Mouse (Mus musculus) lung, postnatal 14 days (tissue): ENCODE measurements around the gene Litaf.

Experiments
- DNase-seq: peaks from one replicate; pipeline ENCODE4 v3.0.0; 2021

The Litaf gene

DNA sequence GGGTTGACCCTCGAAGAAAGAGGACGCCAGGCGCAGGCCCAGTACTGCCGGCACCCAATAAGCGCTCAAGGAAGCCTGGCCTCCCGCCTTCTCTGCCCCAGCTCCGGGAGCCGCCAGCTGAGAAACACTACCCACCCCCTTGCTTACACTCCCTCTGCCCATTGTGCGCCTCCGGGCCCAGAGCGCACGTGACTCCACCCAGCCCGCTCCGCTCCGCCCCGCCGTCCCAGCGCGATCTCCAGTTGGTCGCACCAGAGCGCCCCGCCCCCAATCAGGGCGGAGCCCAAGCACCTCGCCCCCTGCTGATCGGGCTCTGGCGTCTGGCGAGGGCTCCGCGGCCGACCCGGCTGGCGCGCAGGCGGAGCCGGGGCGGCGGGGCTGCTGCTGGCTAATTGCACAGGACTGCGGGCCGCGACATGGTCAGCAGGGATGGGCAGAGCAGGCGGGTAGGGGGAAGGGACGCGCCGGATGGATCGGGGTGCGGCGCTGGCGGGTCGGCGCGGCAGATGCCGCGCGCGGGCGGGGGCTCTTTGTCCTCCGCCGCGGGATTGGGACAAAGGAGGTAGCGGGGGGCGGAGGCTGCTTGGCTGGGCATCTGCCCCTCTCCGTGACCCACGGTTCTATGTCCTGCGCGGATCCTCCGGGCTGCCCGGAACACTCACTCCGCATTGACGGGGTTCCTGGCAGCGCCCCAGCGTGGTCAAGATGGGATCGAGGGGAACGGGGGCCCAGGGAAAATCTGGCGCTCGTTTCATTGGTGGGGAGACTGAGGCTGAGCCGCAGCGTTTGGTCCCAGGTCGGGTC is at the start of gene Litaf:
Gene Litaf, minus strand, starts transcription at position 129 of the 804 bp plus-strand sequence.
- DNase-seq, result peak; percentile 98

DNA sequence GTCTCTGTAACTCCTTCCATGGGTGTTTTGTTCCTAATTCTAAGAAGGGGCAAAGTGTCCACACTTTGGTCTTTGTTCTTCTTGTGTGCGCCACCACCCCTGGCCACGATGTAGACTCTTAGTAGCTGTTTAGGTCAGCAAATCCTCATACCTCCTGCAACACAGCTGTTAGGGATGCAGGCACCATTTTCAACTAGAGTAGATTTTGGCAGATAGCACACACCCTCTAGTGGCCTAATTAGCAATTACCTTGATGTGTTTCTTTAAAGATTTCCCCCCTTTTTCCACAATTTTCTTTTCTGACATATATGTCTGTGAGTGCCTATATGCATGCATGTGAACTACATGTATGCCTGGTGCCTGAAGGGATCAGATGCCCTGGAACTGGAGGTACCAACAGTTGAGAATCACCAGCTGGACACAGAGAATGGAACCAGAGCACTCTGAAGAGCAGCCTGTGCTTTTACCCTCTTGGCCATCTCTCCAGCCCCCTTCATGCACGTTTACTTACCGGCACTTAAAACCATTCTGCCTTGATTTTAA is 43.3 kb upstream of the Litaf start:
- no peak for DNase-seq

DNA sequence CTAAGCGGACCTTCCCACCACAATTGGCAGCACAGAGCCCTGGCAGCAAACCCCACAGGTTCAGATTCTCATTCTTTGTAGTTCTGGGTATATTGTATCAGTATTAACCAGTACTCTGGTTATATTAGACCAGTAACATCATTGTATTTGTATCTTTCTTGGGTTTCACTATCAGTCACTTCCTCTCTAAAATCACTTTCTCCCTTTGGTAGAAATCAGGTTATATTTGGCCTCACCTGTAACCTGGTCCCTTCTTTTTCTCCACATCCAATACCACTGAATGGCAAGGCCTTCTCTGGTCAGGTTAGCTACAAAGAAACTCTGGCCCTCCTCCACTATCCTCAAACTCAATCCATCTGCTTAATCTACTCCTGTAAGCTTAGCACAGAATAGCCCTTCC is 38.9 kb upstream of the Litaf start:
- no peak for DNase-seq

DNA sequence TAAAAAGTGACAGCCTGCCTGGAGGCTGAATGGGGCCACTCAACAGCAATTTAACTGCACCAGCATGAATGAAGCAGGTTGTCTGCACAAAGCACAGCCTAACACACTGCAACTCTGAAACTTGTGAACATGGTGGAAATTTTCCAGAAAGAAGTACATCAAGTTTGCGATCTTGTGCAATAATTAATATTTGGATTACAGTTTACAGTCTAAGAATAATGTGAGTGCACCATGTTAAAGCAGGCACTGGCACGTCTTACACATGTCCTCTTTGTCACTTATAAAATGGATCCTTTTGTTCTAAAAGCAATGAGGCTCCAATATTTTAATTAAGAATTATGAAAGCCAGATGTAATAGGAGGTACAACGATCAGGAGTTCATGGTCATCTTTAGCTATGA is 31.3 kb upstream of the Litaf start:
- no peak for DNase-seq

DNA sequence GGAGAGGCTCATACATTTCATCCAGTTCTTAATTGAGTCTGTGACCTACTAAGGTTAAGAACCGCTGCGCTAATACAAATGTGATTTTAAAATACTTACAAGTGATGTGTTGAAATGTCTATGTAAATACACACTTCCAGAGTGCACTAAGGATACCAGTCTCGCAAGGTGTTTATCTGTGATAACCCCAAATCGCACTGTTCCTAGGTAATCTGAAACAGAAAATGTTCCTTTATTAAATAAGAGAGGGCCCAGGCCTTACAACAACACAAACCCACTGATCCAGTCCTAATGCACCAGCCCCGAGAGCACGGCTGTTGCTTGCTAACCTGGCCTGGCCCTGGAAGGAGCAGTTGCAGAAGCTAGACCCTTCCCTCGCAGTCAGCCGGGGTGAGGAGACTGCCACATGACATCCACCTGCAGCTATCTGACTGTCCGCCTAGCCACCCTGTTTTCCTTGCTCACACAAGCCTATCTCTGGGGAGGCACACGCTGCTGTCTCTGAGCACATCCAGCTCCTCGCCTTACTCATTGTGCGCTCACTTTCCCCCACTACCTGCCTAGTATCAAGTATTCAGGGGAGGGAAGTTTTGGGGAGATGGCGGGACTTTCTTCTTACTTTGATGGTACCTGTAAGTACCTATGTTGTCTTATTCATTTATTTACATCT is 27.9 kb upstream of the Litaf start:
- no peak for DNase-seq

DNA sequence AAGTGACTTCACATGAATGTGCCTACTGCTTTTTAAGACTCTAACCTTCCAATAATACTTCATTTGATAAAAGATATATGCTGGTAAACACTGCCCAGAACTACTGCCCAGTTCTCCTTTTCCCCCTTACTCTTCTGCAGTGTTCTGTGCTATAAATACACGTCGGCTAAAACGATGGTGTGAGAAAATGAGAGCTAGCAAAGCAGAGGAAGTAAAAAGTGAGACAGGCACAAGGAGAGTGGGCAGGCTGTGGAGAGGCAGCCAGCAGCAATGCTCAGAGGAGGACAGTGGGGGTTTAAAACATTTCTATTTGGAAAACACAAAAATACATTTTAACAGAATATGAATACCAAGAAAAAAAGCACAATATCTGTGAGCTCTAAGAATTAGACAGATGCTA is 26.6 kb upstream of the Litaf start:
- no peak for DNase-seq

DNA sequence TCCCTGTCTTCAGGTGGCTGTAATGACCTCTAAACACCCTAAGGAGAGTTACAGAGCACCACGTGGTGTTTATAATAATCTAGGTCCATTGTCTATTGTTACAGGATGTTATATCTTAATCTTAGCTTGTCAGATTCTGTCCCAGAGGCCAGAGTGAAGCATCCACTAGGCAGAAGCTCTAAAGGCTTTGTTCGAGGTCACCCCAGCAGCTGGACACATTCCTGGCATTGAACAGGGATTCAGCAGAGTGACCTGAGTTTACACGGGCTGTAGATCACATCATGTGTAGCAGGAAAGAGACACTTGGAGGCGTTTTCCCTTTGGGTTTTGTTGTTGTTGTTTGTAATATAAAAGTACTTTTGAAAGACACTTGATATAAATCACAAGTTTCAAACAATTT is 26.1 kb upstream of the Litaf start:
- DNase-seq, result no peak

DNA sequence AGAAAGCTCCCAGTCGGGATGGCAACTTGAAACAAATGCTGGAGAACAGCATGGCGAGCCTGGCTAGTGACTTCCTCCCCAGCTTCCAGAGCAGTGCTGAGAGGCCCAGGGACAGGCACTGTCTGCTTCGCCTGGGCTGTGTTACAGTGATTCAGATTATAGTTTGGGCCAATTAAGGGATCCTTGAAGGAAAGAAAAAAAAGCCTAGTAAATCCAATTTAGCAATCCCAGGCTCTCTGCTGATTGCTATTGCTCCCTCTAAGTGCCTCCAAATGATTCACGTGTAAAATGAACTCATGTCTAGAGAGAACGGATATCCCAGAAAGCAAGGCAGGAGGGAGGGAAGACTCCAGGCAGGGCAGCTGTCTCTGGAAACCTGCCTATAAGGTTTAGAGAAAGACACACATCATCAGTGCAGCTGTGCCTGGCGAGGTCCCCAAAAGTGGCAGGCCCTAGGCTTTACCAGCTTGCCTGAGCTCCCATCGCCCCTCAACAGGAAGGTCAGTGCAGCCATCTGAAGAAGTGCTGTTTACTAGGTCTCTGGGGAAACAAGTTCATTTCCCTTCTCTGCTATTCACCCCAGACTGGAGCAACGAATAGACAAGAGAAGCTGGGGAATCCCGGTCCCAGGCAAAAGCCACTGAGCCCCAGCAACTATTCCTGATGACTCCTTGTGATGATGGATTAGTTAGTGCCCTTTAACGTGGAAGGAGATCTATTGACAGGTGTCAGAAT is 25.0 kb upstream of the Litaf start:
- DNase-seq, result no peak

DNA sequence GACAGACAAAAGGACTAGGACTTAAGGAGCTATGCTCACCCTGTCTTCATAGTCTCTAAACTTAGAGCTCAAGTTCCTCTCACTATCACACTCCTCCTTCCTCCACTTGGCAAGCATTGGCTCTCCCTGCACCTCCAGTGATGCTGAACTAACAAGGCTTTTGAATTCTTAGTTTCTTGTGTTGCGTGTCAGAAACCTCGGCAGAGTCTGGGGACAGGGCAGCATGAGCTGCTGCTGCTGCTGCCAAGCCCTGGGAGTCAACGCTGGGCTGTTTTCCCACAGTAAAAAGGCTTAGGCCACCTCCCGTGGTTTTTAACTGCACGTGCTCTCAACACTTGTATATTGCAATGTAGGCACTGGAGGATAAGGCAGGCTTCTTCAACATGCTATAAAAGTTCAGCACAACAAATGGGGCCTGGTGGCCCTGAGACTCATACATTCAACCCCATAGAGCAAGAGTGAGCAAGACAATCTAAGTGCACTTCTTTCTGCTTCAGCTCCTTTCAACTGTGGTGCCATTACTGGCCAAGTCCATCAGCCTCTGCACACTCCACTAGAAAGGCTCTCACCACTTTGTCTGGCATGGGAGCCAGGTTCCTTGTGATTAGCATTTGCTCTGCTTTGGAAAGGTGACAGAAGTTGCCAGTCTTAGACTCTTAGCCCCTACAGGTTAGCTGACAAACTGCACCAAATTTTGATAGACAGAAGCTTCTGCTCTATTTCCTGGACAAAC is 21.1 kb upstream of the Litaf start:
- no peak for DNase-seq

DNA sequence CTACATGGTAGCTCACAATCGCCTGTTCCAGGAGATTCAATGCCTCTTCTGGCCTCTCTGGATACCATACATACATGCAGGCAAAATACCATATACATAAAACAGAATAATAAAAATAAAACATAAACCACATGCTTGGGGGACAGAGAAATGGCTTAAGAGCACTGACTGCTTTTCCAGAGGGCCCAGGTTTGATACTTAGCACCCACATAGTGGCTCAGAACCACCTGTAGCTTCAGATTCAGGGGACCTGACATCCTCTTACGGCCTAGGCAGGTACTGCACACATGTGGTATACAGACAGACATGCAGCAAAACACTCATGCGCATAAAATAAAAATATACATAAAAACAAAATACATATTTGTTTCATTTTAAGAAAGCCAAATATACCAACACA is 20.3 kb upstream of the Litaf start:
- DNase-seq, result no peak

DNA sequence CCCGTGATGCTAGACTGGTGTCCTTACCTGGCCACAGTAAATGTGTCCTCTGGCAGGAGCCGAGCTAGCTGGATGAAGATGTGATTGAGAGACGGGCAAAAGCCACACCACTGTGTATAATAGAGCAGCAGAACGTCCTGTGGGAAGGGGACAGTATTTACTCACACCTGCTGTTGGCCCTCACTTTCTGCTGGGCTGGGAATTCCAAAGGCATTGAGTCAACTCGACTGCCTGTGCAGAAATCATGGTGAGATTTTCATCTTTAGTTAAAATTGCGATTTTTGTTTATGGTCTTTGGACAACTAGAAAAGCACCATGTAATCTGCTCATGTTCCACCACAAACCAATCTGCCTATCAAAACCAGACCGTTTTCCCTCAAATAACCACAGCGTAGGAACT is 18.2 kb upstream of the Litaf start:
- no peak for DNase-seq

DNA sequence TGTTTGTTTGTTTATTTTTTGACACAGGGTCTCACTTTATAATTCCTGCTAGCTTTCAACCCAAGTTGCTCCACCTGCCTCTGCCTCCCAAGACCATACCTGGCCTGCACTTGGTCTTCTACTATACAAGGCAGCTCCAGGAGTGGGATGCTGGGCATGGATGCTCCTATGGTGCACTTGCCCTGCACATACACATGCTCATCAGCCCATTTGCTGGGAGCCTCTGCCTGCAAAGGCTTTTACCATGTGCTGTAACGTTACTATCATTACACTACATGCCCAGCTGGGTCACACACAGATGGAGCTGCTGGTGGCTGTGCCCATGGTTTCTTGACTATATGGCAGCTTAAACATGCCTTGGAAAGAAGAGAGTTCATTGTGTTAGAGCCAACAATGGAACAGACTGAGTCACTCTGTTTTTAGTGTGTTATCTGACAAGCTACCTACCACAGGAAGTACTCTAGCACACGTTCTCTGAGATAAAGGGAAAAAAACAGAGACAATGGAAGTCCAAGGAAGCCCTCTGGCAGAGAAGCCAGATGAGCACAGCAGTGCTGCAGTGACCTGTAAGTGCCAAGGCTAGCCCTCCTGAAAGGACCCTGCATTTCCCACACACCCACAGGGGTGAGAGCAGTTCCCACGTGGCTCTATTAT is 12.4 kb upstream of the Litaf start:
- DNase-seq, result no peak

DNA sequence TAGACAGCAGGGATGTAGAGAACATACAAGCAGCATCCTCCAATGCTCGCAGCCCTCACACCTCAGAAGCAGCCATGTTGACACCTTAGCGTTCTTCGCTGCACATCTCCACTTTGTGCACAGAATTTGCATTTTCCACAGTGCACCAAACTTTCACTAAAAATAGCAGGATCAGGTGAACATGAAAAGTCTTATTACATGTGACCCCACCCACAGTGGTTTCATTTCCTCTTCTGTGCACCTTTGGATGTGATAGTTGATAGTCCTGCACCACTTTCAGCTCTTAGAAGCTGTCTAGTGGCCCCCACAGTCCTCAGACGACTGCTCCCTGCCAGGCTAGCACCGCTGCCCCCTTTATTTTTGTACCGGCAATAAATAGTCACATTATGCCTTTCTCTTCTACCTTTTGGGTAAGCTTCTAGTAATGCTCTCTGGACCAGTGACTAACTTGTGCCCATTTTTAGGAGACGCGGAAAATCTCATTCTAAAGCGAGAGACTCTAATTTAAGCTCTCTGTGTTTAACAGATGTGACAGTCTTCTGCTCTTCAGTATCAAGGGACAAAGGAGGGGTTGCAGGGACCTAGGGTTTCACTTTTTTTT is 11.7 kb upstream of the Litaf start:
- no peak for DNase-seq

DNA sequence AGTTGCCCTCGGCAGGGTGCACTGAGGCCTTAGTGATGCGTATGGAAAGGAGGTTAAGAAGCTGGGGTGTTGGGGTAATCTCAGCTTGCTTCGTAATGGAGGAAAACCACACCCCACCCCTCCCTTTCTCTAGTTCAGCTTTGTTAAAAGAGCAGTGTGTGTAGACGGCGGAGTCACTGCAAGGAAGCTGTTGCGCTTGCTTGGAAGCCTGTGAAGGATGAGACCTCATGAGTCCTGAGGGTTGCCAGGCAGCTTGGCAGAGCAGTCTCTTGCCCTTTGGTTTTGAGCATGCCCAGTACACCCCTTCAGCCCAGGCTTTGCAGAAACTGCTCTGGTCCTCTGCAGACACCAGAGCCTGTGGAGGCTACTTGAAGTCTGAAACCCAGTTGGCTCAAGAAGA is 7.1 kb upstream of the Litaf start:
- DNase-seq, result no peak

DNA sequence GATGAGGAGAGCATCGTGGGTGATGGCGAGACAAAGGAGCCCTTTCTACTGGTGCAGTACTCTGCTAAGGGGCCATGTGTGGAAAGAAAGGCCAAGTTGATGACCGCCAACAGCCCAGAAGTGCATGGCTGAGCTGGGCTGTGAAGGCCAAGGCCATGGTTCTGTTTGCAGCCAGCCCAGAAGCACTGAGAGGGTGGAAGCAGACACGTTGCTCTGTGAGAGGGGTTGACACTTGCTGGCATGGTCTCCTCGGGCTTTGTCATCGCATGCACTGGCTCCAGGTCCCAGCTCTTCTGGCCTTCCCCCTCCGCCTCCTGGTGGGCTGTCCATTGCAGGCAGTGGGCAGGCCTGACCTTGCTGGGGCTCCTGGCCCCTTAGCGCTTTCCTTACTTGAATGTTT is 6.5 kb upstream of the Litaf start:
- DNase-seq, result no peak

DNA sequence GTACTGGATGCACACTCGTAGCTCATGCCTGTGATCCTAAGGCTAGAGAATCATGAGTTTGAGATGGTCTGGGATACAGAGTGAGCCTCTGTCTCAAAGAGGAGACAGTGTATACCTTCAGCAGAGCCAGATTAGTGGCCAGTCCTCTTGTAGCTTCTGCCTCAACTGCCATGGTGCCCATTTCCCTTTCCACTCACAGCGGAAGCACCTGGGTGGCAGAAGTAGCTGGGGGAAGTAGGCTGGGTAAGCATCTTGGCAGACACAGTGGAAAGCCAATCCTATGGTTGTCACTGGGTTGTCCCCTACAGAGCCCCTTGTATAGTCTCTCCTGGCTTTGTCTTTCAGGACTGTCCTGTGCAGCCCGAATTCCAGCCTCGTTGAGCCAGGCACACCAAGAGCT is 5.9 kb upstream of the Litaf start:
- no peak for DNase-seq

DNA sequence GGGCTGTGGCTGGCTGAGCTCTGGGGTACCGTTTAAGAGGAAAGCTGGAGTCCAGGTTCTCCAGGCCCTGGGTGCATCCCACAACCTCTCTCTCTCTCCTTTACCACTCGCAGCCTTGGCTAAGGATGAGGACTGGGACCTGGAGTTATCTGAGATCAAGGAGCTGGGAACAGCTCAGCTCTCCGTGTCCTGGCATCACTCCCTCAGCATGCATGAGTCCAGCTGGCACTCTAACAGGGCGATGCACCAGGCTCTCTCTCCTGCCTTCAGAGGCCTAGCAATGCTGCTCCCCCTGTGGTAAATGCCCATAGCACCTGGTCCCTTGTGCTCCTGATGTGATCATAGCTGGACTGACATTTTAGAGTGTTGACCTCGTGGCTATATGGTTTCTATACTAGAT is 5.2 kb upstream of the Litaf start:
- no peak for DNase-seq

DNA sequence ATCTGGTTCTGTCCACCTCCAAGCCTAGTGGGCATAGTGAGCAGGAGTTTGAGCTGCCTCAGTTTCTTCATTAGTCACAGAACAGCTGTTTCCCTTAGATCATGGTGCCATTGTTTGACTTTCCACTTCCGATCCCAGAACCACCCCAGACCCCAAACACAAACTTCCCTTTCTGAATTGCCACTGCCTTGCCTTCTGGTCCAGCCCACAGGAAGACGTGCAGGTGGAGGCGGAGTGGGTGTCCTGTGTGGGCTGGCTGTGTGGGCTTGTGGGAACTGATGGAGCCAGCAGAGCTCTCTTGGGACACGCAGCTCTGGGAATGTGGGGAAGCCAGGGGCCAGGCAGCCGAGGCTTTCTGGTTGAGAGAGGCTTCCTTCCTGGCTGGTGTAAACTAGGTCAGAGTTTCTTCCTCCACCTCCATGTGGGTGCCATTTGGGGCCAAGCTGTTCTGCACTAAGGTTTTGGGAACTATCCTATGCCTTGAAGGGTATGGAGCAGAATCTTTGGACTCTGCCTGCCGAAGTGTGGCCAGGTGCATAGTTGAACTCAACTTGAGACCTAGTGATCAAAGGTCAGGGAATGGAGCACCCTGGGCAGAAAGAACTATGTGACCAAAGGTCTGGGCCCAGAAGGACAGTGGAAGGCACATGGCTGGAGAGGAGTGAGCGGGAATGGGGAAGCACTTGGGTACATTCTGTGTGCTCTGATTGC is 3.9 kb upstream of the Litaf start:
- peak; percentile 34 for DNase-seq

DNA sequence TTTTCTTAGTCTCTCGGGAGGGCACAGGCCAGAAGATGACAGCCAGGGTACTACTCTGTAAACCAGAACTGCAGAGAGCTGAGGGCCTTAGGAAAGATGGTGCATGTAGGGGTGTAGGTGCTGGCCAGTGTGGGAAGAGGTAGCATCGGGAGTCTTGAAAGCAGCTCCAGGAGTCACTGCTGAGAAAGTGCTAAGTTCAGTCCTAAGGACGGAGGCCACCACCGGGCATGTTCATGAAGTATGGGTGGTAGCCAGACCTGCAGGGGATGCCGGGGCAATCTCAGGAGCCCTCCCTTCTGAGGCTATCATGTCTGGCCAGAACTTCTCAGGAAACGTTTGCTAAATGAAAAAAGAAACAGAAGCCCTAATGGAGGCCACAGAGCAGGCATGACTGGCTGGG is 3.3 kb upstream of the Litaf start:
- no peak for DNase-seq

DNA sequence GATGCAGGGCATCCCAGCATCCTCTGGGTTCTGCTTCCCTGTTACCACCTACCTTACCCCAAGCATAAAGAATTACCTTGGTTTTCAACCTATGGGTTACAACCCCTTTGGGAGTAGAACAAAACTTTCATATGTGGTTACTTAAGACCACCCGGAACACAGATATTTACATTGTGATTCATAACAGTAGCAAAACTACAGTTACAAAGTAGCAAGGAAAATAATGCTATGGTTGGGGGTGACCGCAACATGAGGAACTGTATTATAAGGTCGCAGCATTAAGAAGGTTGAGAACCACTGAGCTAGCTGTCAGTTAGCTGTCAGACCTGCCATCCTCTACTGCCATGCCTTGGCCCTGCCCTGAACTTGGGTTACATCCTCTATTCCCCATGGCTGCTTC is 2.7 kb upstream of the Litaf start:
- no peak for DNase-seq

DNA sequence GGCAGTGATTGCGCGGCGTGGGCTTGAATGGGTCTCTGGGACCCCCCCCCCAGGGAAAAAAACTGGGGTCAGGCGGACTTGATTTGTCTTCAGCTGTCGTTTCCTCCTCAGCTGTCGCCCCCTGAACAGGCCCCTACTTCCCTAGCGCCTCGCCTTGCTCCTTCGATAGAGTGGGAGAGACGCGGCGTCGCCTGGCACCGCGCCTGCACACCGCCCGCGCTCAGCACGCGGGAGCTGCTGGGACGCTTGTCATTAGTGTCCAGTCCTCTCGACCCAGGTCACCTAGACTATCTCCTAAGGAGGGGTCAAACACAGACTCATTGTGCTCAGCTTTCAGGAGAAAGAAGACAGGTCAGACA is 855 bp upstream of the Litaf start:
- DNase-seq, result peak; percentile 66

DNA sequence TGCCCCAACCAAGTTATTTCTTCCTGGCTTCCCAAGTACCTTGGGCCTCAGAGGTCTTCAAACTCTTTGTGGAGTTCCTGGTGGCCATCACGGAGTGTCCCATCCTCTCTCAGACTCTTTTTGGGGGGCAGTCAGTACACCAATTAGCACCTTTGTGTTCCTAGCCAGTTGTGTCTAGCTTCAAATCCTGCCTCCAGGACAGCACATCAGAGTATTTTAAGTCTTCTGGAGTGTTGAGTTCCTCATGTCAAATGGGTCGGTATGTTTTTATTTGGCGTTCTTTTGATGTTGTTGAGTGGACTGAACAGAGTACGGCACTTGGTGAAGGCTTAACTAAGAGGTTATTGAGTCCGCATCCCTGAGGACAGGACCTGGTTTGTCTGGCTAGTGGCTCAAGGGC is 526 bp downstream of the Litaf start:
- no peak for DNase-seq
